ENCODE assay signal across 19 mouse cellular contexts in the genomic region with DNA sequence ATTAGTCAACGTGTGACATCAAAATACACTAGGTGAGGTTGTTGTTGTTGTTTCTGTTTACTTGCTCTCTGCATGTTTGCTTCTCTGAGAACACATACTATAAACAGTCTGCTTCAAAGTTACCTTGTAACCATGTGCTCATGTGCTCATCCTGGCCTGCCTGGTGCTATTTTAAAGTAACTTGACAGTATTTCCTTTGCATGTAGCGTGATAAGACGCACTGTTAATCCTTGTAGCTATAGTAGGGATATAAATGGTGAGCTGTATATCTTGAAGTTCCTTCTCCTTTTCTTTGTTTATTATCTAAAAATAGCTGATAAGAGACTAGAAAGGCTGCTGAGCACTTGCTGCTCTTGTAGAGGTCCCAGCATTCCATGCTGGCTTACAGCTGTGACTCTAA.
A peak's percentile ranks its signal among the peaks of the same experiment; 100 is the strongest.
DNase-seq lines count a peak whose midpoint lies in the region; ATAC-seq and TF ChIP-seq lines count a peak whose summit lies in the region.
"Had no signal": no experiment of that assay in that cellular context is flagged by ENCODE, and none has a peak within 500 bp of the region (broad histone marks: within the 10 kb centered on the region; RNA-seq: fewer than 3 reads in every experiment).

No protein-coding gene starts in this region.

- DNase-seq in gastrocnemius, adult 2 months: no peak
- DNase-seq in gastrocnemius, postnatal 4 days (ENCODE audit: low spot score in 2 of 2): no peak
- DNase-seq in heart, postnatal 25 days (ENCODE audit: low spot score): no peak
- DNase-seq in lung, adult 18-20 months: no peak
- DNase-seq in heart, postnatal 10 days: peak; percentile 6 to 12
- DNase-seq: cerebellum, adult 11 months; cerebellum, postnatal 14 days; kidney, adult 11 months; left cerebral cortex, postnatal 4 days; right cerebral cortex, postnatal 25 days had no signal

- H3K36me3 ChIP-seq in heart, embryonic 16.5 days (ENCODE audit: control insufficient read depth, insufficient read depth): no peaks in the 10 kb centered on the region
- no peaks in the 10 kb centered on the region for H3K36me3 ChIP-seq in lung, embryonic 16.5 days (ENCODE audit: control insufficient read depth, insufficient read depth, low read length)
- no peaks in the 10 kb centered on the region for H3K36me3 ChIP-seq in neural tube, embryonic 15.5 days
- H3K36me3 ChIP-seq: midbrain, embryonic 12.5 days had no signal

- peaks cover 33% of the 10 kb centered on the region for H3K4me1 ChIP-seq in heart, embryonic 16.5 days (ENCODE audit: control insufficient read depth, insufficient read depth, low read length)
- peaks cover 25% of the 10 kb centered on the region for H3K4me1 ChIP-seq in lung, embryonic 16.5 days (replicated peaks; ENCODE audit: control insufficient read depth, insufficient read depth, low read length)
- peaks cover 7% of the 10 kb centered on the region; the same call in 1 of the 2 replicates for H3K4me1 ChIP-seq in neural tube, embryonic 15.5 days

- 22% methylated on average over 3 of the region's 3 CpGs for WGBS in heart, embryonic 16.5 days
- WGBS in lung, embryonic 16.5 days: 43% methylated on average over 3 of the region's 3 CpGs
- 86% methylated on average over 3 of the region's 3 CpGs for WGBS in neural tube, embryonic 15.5 days

- ATAC-seq in heart, embryonic 16.5 days (replicated peaks; ENCODE audit: extremely low read depth, insufficient read depth, low FRiP score): no peak
- no peak for ATAC-seq in lung, embryonic 16.5 days (ENCODE audit: low read depth)
- ATAC-seq in neural tube, embryonic 15.5 days (ENCODE audit: low FRiP score): no peak
- ATAC-seq: forebrain, embryonic 16.5 days; hindbrain, postnatal 0 days had no signal

- no peak for TF ChIP-seq CTCF in gastrocnemius, adult 2 months (IDR thresholded peaks at IDR 0.05)

- H3K4me2 ChIP-seq in heart, embryonic 16.5 days (ENCODE audit: low read depth, low read length): no peak overlapping the region
- no peak overlapping the region for H3K4me2 ChIP-seq in lung, embryonic 16.5 days (ENCODE audit: low read depth, low read length)
- H3K4me2 ChIP-seq in neural tube, embryonic 15.5 days: no peak overlapping the region
- H3K4me2 ChIP-seq: midbrain, embryonic 12.5 days had no signal

- H3K4me3 ChIP-seq in gastrocnemius, adult 2 months: no peak overlapping the region
- H3K4me3 ChIP-seq in heart, embryonic 16.5 days (ENCODE audit: low read length): no peak overlapping the region
- H3K4me3 ChIP-seq in lung, embryonic 16.5 days (ENCODE audit: low read length): no peak overlapping the region
- H3K4me3 ChIP-seq in neural tube, embryonic 15.5 days (replicated peaks): no peak overlapping the region
- H3K4me3 ChIP-seq: erythroblast, embryonic 14.5 days; midbrain, embryonic 12.5 days had no signal

- H3K27ac ChIP-seq in gastrocnemius, adult 2 months: peak overlapping the region; percentile 36; the same call in 1 of the 2 replicates
- H3K27ac ChIP-seq in heart, embryonic 16.5 days (ENCODE audit: low read length): peak overlapping the region; percentile 76
- peak overlapping the region; percentile 42; the same call in 1 of the 2 replicates for H3K27ac ChIP-seq in lung, embryonic 16.5 days (ENCODE audit: low read length)
- no peak overlapping the region for H3K27ac ChIP-seq in neural tube, embryonic 15.5 days (replicated peaks)
- H3K27ac ChIP-seq: hindbrain, postnatal 0 days; macrophage; midbrain, embryonic 12.5 days; stomach, postnatal 0 days had no signal

- H3K27me3 ChIP-seq in heart, embryonic 16.5 days (ENCODE audit: control insufficient read depth, insufficient read depth, low read length): no peaks in the 10 kb centered on the region
- H3K27me3 ChIP-seq in lung, embryonic 16.5 days (ENCODE audit: control insufficient read depth, insufficient read depth, low read depth, low read length): no peaks in the 10 kb centered on the region
- no peaks in the 10 kb centered on the region for H3K27me3 ChIP-seq in neural tube, embryonic 15.5 days (replicated peaks)

- H3K9me3 ChIP-seq in heart, embryonic 16.5 days (replicated peaks; ENCODE audit: control insufficient read depth, low read length): no peaks in the 10 kb centered on the region
- no peaks in the 10 kb centered on the region for H3K9me3 ChIP-seq in lung, embryonic 16.5 days (ENCODE audit: control insufficient read depth, low read length)
- no peaks in the 10 kb centered on the region for H3K9me3 ChIP-seq in neural tube, embryonic 15.5 days (replicated peaks)
- H3K9me3 ChIP-seq: midbrain, embryonic 12.5 days had no signal

- intact Hi-C loops in gastrocnemius, adult 2 months (cut with DNase I): loop anchor here (5.0 kb wide), 1 partner anchor 45 kb away; no protein-coding TSS in a partner anchor
- intact Hi-C loops in heart, postnatal 25 days (cut with DNase I): loop anchor here (5.0 kb wide), 1 partner anchor 45 kb away; no protein-coding TSS in a partner anchor
- intact Hi-C loops in heart, postnatal 10 days (cut with DNase I): no loop called here

- H3K9ac ChIP-seq in heart, embryonic 16.5 days (ENCODE audit: low read length): no peak overlapping the region
- no peak overlapping the region for H3K9ac ChIP-seq in lung, embryonic 16.5 days (ENCODE audit: low read length)
- H3K9ac ChIP-seq in neural tube, embryonic 15.5 days (replicated peaks): no peak overlapping the region
- H3K9ac ChIP-seq: midbrain, embryonic 12.5 days had no signal

Comparison
In these comparisons a context has a peak if more than half of its experiments do, and no peak if none do; other contexts are left out.
1. DNase-seq: peak in heart, postnatal 10 days (2 of 2); none in gastrocnemius, adult 2 months (single experiment), gastrocnemius, postnatal 4 days (0 of 2), heart, postnatal 25 days (single experiment) and lung, adult 18-20 months (0 of 2).